Mouse (Mus musculus) B cell, adult 2 months (primary cell): ENCODE measurements around the gene Fut1.

Source experiments
- DNase-seq, 2 experiments: peaks; one replicate each; pipeline ENCODE4 v3.0.0; 2022

Gene Fut1

DNA sequence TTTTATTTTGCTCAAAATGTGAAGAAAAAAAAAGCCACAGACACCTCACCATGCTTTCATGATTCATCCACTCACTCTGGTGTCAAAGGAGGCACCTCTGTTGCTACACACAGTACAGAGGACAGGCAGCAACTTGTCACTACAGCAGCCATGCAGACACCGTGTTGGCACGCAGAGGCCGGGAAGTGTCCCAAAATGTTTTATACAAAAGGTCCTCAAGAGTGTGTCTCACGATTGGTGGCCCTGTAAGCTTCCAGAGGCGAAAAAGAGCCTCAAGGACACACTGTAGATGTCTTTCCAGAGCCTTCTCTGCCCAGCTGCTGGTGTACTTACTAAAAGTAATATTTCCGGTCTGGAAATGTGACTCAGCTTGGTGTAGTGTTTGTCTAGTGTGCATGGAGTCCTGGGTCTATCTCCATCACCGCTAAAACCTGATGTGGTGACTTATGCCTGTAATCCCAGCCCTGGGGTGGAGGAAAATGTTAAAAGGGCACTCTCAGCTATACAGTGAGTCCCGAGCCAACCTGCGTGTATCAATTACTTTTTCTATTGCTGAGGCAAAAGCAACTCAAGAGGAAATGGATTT, 11.3 kb upstream of the Fut1 start:
- DNase-seq, result no peak

DNA sequence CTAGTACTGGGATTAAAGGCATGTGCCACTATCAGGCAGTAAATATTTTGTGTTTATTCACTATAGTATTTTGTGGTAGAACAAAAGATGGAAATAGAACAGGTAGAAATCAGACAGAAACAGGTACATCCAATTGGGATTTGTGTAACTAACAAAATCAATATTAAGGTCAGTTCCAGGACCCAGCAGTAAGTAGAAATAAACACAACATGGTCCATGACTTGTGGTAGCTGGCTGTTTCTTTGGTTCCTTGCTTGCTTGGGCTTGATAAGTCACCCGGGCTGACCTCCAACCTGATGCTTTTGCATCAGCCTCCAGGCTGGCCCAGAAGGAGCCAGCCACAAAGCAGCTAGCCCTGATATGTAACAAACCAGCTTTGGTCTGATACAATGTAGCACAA, 7.6 kb upstream of the Fut1 start:
- no peak for DNase-seq

DNA sequence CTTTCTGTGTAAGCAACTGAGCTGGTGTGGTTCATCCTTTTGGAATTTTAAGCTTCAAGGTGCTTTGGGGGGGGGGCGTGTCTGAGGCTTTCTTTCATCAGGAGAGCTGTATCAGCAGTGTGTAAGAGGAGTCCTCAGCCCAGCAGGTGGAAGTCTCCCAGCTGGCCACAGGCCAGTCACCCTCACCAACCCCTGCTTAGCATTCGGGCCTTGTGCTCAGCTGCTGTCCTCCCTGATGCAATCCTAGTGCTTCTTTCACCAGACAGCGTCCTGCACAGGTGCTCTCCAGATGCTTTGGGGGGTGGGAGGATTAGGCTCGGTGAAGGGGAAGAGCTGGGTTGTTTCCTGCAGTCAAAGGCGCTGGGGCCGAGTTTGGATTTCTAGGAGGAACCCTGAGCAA, 812 bp upstream of the Fut1 start:
- no peak for DNase-seq

DNA sequence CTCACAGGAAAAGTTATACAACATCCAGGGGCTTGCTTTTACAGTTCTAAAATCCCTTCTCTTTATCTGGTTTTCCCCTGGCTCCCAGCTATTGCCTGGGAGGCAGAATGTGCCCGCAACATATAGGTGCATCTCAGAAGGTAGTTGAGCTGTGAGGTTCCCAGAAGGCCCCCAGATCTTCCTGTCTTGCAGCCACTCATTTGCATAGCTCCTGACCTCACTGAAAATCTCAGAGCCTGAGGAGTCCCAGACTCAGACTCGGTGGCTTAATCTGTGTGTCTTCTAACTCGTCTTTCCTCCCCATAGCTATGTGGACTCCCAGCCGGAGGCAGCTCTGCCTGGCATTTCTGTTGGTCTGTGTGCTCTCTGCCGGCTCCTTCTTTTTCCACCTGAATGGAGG, 1.2 kb downstream of the Fut1 start:
- DNase-seq, result no peak

DNA sequence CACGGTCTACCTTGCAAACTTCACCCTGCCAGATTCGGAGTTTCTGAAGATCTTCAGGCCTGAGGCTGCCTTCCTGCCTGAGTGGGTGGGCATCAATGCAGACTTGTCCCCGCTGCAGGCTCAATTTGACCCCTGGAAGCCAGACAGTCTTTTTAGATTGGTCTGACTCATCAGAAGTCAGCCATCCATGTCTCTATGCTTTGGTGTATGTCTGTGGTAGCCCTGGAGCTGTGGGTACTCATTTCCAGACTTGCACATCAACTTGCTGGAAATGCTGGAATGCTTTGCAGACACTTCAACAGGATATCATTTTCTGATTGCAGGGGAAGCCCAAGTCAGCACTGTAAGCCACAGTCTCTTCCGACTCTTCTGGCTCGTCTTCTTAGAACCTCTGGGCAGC, 2.5 kb downstream of the Fut1 start:
- DNase-seq, result no peak

DNA sequence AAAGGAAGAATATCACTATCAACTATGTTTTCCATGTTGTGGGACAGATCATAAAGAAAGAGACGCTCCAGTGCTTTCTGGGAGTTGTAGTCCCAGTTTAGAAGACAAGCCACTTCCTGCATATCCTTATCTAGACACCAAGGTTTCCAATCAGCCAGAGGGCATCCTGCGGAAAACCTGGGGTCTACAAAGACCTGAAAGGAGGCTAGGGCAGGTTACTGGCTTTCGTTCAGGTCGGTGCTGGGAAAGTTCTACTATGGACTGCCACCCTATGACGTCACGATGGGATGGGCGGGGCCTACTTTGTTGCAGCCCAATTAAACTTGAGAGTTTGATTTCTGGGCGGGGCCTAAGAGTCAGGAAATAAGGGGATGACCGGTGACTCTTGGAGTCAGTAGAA, 4.4 kb downstream of the Fut1 start, which contains the start of gene Izumo1:
Gene Izumo1, plus strand, starts transcription at position 369 of the 400 bp plus-strand sequence.
- DNase-seq, result peak; percentile 38 to 57

DNA sequence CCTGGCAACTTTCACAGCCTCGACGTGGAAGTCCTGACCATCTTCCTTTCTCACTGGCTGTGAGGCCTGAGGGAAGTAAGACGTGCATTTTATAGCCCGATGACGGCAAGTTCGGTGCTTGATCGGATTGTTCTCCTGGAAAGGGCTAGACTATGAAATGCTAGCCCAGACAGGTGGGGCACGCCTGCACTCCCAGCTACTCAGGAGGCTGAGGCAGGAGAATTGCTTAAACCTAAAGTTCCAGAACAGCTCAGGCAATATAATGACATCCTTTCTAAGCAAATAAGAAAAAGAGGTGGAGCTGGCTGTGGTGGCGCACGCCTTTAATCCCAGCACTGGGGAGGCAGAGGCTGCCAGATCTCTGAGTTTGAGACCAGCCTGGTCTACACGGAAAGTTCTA, 6.4 kb downstream of the Fut1 start:
- no peak for DNase-seq

DNA sequence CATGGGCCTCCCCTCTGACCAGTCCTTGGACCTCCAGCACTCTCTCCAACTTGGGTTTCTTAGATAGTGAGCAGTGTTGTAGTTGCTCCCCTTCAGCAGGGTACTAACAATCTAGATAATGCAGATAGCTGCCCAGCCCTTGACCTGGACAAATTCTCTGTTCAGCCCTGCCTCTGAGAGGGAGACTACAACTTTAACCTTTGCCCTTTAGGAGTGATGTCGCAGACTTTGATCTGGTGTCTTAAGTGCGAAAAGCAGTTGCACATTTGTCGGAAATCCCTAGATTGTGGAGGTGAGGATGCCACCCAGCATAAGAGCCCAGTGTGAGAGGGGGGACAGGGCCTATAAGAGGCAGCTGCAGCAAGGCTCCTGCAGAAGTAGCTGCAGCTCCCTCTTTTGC, 7.6 kb downstream of the Fut1 start:
- no peak for DNase-seq

DNA sequence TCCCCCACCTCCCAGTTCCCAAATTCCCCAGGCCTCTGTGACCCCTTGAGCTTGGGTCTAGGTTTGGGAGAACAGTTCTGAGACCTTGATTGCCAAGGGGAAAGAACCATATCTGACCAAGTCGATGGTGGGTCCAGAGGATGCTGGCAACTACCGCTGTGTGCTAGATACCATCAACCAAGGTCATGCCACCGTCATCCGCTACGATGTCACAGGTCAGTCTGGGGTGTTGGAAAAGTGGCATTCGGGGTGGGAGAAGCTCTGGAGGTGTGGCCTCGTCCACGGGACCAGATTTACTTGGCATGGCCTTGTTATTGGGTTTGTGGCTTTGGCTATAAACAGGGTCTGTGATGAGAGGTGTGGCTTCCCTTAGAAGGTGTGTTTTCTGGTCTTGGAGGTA, 8.4 kb downstream of the Fut1 start:
- no peak for DNase-seq

DNA sequence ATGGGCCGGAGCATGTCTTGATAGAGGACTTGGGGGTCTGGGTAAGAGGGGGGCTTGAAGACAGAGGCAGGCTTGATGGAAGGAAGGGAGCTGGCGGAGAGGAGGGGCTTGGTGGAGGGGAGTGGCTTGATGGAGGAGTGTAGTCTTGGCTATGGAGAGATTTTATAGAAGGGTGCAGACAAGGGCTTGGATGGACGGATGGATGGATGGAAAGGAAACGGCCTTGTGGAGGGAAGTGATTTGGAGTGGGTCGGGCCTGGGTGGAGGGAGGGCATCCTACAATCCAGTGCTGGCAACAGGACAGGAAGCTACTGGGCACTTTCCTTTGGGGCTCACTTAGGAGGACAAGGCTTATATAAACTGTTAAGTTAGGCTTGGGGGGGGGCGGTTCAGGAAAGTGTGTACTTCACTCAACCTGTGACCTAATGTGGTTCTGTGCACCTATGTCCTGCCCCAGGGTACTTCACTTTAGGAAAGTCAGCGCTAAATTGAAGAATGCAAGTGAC, 9.5 kb downstream of the Fut1 start:
- no peak for DNase-seq

DNA sequence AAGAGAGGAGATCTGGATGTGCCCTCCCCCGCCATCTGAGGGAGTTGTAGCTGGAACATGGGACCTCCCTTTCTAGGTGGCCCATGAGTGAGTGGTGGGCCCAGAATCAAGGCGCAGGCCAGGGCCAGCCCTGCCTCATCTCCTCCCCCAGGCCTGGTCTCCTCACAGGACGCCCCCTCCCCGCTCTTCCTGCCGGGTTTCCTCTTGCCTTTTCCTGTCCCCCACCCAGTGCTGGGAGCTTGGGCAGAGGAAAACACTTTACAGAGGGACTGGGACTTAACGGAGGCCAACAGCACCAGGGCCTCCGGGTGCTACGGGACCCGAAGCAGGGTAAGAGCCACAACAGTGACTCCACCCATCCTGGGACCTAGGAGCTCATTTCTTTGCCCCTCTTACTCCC, 10.2 kb downstream of the Fut1 start, which contains the start of gene Rasip1:
Gene Rasip1, plus strand, starts transcription at position 228 of the 400 bp plus-strand sequence.
- no peak for DNase-seq

DNA sequence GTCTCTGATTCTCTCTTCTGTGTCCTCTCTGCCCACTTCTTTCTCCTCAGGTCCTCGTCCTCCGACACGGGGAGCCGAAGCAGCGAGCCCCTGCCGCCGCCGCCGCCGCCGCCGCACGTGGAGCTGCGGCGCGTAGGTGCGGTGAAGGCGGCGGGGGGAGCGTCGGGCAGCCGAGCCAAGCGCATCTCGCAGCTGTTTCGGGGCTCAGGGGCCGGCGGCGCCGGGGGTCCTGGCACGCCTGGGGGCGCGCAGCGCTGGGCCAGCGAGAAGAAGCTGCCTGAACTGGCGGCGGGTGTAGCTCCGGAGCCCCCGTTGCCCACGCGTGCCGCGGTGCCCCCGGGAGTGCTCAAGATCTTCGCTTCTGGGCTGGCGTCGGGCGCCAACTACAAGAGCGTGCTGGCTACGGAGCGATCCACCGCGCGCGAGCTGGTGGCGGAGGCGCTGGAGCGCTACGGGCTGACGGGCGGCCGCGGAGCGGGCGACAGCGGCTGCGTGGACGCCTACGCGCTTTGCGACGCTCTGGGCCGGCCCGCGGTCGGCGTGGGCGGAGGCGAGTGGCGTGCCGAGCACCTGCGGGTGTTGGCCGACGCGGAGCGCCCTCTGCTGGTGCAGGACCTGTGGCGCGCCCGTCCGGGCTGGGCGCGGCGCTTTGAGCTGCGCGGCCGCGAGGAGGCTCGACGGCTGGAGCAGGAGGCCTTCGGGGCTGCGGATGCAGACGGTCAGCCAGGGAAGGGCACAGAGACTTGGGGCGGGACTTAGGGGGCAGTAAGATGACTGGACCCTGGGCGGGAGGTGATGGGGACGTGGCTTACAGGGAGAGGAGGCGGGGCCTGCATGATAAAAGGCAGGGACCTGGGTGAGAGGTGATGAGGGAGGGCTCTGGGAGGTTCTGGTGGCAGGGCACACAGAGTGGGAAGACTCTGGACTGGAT, 11.5 kb downstream of the Fut1 start:
- peak; percentile 92 to 94 for DNase-seq

DNA sequence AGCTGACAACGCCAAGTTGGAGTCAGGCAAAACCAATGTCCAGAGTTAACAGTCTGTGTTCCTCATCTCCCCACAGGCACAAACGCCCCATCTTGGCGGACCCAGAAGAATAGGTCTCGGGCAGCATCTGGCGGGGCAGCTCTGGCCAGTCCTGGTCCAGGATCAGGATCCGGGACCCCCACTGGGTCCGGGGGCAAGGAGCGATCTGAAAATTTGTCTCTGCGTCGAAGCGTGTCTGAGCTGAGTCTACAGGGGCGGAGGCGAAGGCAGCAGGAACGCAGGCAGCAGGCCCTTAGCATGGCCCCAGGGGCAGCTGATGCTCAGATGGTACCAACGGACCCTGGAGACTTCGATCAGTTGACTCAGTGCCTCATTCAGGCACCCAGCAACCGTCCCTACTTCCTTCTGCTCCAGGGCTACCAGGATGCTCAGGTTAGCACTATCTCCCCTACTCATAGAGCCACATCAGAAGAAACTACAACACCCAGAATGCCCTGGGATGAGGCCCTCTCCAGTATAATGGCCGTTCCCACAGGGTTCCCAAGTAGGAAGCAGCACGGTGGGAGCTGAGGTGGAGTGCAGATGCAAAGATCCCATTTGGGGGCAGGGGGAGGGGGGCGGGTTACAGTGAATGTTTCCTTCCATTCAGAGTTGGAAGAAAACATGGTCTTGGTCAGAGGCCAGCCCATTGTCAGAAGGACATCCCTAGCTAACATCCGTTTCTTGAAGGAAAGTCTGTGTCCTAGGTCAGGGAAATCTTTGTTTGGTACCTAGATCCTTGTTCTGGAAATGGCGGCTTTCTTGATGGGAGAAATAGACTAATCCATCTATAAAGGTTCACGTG, 13.2 kb downstream of the Fut1 start:
- no peak for DNase-seq

DNA sequence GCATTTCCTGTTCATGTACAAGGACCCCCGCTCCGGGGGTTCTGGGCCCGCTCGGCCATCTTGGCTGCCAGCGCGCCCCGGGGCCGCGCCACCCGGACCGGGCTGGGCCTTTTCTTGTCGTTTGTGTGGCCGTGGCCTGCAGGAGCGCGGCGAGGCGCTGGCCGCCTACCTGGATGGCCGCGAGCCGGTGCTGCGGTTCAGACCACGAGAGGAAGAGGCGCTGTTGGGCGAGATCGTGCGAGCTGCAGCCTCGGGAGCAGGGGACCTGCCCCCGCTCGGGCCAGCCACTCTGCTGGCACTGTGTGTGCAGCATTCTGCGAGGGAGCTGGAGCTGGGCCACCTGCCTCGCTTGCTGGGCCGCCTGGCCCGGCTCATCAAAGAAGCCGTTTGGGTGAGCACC, 15.4 kb downstream of the Fut1 start:
- DNase-seq, result no peak

DNA sequence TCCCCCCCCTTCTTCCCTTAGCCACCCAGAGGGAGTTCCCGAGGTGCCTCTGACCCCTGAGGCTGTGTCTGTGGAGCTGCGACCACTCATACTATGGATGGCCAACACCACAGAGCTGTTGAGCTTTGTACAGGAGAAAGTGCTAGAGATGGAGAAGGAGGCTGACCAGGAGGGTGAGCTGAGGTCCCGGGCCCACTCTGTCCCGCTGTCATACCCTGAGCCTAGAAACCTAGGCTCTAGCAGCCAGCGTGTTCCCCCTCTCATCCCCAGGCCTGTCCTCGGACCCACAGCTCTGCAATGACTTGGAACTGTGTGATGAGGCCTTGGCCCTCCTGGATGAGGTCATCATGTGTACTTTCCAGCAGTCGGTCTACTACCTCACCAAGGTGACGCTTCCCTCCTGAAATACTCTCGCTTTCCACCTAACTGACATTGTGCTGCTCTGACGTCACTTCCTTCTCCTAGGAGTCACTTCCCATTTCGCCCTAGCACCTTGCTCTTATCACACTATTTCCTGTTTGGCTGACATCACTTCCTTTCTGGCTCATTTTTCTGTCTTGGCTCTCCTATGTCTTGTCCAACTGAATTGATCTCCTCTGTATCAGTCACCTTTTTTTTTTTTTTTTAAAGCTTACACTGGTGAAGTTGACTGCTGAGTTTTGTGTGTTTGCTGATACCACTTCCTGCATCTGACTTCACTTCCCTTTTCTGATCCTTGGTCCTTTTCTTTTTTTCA, 18.0 kb downstream of the Fut1 start:
- DNase-seq, result peak; percentile 68 to 74

DNA sequence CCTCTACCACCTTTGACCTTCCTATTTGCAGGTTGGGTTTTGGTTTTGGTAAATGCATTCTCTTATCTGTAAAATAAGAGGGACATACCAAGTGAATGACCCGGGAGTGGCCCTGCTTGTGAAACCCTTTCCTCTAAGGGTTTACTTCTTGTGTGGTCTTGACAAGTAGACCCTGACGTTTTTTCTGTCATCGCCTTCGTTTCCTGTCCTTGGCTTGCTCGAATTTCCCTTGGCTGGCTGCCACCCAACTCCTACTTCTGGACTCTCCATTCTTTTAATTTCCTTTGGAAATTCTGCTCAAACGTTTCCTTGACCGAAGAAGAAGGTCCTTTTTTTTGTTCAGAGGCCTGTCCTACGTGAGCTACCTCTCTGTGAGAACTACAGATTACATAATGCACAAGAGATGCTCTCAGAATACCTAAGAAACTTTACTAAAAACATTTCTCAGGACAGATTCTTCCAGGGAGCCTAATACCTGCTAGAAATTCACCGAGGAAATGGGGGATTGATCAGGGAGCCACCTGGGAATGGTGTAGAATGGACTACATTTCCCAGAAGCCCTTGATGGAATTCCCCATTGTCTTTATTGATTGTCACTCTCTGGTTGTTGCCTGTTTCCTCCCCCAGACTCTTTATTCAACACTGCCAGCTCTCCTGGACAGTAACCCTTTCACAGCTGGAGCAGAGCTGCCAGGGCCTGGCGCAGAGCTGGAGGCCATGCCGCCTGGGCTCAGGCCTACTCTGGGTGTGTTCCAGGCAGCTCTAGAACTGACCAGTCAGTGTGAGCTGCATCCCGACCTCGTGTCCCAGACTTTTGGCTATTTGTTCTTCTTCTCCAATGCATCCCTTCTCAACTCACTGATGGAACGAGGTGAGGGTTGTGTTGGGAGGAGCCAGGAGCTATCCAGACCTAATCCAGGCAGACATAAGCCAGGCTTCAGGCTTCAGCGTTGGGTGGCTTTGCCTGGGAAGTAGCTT, 18.9 kb downstream of the Fut1 start:
- peak in 1 of 2 experiments; percentile 21 for DNase-seq

DNA sequence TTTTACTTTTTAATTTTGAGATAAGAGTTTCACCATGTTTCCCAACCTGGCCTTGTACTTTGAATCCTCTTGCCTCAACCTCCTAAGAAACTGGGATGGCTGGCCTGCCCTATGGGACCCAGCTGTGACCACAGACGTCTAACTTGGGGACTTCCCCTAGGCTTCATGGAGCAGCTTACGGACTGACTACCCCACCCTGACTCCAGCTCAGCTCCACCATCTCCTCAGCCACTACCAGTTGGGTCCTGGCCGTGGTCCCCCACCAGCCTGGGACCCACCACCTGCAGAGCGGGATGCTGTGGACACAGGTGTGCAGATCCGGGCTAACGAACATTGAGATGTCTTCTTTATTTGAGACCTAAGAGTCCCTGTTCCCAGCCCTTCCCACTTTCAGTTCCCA, 20.6 kb downstream of the Fut1 start:
- DNase-seq, result no peak

DNA sequence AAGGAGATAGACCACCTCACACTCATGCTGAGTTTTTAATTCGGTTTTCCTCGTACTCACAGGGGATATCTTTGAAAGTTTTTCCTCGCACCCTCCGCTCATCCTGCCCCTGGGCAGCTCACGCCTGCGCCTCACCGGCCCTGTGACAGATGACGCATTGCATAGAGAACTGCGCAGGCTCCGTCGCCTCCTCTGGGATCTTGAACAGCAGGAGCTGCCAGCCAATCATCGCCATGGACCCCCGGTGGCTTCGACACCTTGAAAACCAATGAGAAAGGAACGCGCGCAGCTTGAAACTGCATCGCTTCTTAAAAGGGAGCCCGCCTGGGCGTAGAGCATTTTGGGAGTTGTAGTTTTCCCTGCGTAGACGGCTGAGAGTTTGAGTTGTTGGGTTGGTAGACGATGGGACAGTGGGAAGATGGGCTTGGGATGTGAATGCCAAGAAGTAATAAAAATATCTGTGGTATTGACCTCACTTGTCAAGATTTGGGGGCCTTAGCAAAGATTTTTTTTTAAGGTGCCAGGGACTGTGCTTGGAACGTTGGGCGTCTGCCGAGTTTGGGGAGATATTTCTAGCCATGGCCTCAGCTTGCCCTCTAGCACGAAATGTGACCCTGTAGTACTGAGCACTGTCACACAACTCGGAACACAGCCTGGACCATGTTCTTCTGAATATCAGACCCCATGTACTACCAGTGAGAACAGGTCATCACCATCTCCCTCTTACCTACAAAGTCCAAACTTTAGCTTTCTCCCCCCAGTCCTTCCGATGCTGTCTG, 21.7 kb downstream of the Fut1 start:
- DNase-seq, result no peak

DNA sequence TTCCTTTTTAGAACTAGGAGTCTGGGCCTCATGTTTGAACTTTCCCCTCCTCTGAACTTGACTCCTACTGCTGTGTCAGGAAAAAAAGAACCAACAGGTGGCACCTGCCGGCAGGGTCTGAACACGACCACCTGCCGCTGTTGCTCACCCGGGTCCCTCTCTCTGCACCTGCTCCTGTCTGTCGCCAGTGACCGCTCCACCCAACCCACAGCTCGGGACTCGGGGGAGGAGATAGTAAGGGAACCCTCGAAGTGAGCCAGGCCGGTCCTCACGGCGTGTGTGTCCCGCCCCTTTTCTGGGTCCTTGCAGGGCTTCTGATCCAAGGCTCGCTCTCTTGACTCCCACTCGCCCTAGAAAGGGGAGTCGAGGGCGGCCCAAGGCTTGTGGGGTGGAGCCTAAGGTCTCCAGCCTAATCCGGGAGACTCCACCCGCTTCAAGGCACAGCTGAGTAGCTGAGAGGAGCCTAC, 22.5 kb downstream of the Fut1 start, which contains the start of gene Mamstr:
Gene Mamstr, plus strand, starts transcription at position 417 of the 467 bp plus-strand sequence.
- DNase-seq, result no peak
